Mouse (Mus musculus): Measurements from ENCODE around the gene Smim23. TPM values are rescaled to one million over a fixed set of nuclear protein-coding genes. Genes with fewer than 3 reads are reported as not detected.
A peak's percentile ranks its signal among the peaks of the same experiment; 100 is the strongest.

Smim23 gene
- polyA plus RNA-seq (2014; fragmentation: Nextera tagmentation; extraction: Ambion mirVana): not detected in 2 replicates

GRCm38 (mm10) chr11:32824505-32824904, at the start of gene Smim23:
Gene Smim23 (minus strand): TSS chr11:32824605.
- H3K9me3 ChIP-seq (ENCODE audit: control insufficient read depth, low read length): no peaks in the 10 kb centered on the region
- no peak within 1 kb of the TSS for H3K4me3 ChIP-seq (ENCODE audit: low read depth, low read length)
- H3K36me3 ChIP-seq (ENCODE audit: control insufficient read depth, insufficient read depth, low read length): no peaks in the 10 kb centered on the region
- ATAC-seq (replicated peaks; ENCODE audit: low FRiP score, low TSS enrichment, low read depth): no peak
- 89% methylated on average over 1 of the region's 1 CpGs for WGBS
- H3K4me2 ChIP-seq (ENCODE audit: low read length): no peak within 1 kb of the TSS
- H3K27ac ChIP-seq (ENCODE audit: low read depth): no peak within 1 kb of the TSS
- no peaks in the 10 kb centered on the region for H3K27me3 ChIP-seq (replicated peaks; ENCODE audit: control insufficient read depth, insufficient read depth, low read length)
- no peaks in the 10 kb centered on the region for H3K4me1 ChIP-seq (replicated peaks; ENCODE audit: control insufficient read depth, insufficient read depth, low read length)
- H3K9ac ChIP-seq (ENCODE audit: low read length): no peak within 1 kb of the TSS
- no peak for DNase-seq (ENCODE audit: low spot score)

- Histone ChIP-seq H3K4me2 (ENCODE audit: low read length) (no peak overlapping the region), H3K36me3 (ENCODE audit: control insufficient read depth, insufficient read depth, low read length) (no peaks in the 10 kb centered on the region), H3K27ac (ENCODE audit: low read depth) (no peak overlapping the region), H3K27me3 (replicated peaks; ENCODE audit: control insufficient read depth, insufficient read depth, low read length) (no peaks in the 10 kb centered on the region), H3K9me3 (ENCODE audit: control insufficient read depth, low read length) (peaks cover 3% of the 10 kb centered on the region; the same call in 1 of the 2 replicates), H3K4me3 (ENCODE audit: low read depth, low read length) (no peak overlapping the region), H3K4me1 (replicated peaks; ENCODE audit: control insufficient read depth, insufficient read depth, low read length) (0 out of 2 replicates have a peak, but pooled peaks cover 3% of the 10 kb centered on the region), H3K9ac (ENCODE audit: low read length) (no peak overlapping the region)
- DNase-seq (ENCODE audit: low spot score): no peak
- ATAC-seq (replicated peaks; ENCODE audit: low FRiP score, low TSS enrichment, low read depth): no peak
- 81% methylated on average over 10 of the region's 10 CpGs for WGBS
Observed at GRCm38 (mm10) chr11:32868619-32869383, 44.4 kb upstream of the Smim23 start.

- Histone ChIP-seq H3K9me3 (ENCODE audit: control insufficient read depth, low read length) (no peaks in the 10 kb centered on the region), H3K36me3 (ENCODE audit: control insufficient read depth, insufficient read depth, low read length) (no peaks in the 10 kb centered on the region), H3K9ac (ENCODE audit: low read length) (no peak overlapping the region), H3K27me3 (replicated peaks; ENCODE audit: control insufficient read depth, insufficient read depth, low read length) (no peaks in the 10 kb centered on the region), H3K4me3 (ENCODE audit: low read depth, low read length) (no peak overlapping the region), H3K27ac (ENCODE audit: low read depth) (no peak overlapping the region), H3K4me1 (replicated peaks; ENCODE audit: control insufficient read depth, insufficient read depth, low read length) (0 out of 2 replicates have a peak, but pooled peaks cover 3% of the 10 kb centered on the region), H3K4me2 (ENCODE audit: low read length) (no peak overlapping the region)
- WGBS: 73% methylated on average over 5 of the region's 5 CpGs
- ATAC-seq (replicated peaks; ENCODE audit: low FRiP score, low TSS enrichment, low read depth): no peak
- DNase-seq (ENCODE audit: low spot score): no peak
Observed at GRCm38 (mm10) chr11:32864615-32865014, 40.2 kb upstream of the Smim23 start.

- Histone ChIP-seq H3K4me2 (ENCODE audit: low read length) (peak overlapping the region; percentile 20), H3K27ac (ENCODE audit: low read depth) (peak overlapping the region; percentile 24), H3K9ac (ENCODE audit: low read length) (no peak overlapping the region), H3K4me3 (ENCODE audit: low read depth, low read length) (no peak overlapping the region), H3K27me3 (replicated peaks; ENCODE audit: control insufficient read depth, insufficient read depth, low read length) (no peaks in the 10 kb centered on the region), H3K9me3 (ENCODE audit: control insufficient read depth, low read length) (no peaks in the 10 kb centered on the region; the same call in 1 of the 2 replicates), H3K4me1 (replicated peaks; ENCODE audit: control insufficient read depth, insufficient read depth, low read length) (peaks cover 20% of the 10 kb centered on the region), H3K36me3 (ENCODE audit: control insufficient read depth, insufficient read depth, low read length) (no peaks in the 10 kb centered on the region)
- ATAC-seq (replicated peaks; ENCODE audit: low FRiP score, low TSS enrichment, low read depth): peak; percentile 84
- 5% methylated on average over 8 of the region's 8 CpGs for WGBS
- DNase-seq (ENCODE audit: low spot score): peak; percentile 72
Observed at GRCm38 (mm10) chr11:32857418-32857879, 33.0 kb upstream of the Smim23 start.

- 58% methylated on average over 20 of the region's 20 CpGs for WGBS
- Histone ChIP-seq H3K9me3 (ENCODE audit: control insufficient read depth, low read length) (no peaks in the 10 kb centered on the region), H3K4me3 (ENCODE audit: low read depth, low read length) (no peak overlapping the region), H3K36me3 (ENCODE audit: control insufficient read depth, insufficient read depth, low read length) (no peaks in the 10 kb centered on the region), H3K27ac (ENCODE audit: low read depth) (no peak overlapping the region), H3K4me2 (ENCODE audit: low read length) (no peak overlapping the region), H3K4me1 (replicated peaks; ENCODE audit: control insufficient read depth, insufficient read depth, low read length) (no peaks in the 10 kb centered on the region), H3K9ac (ENCODE audit: low read length) (no peak overlapping the region), H3K27me3 (replicated peaks; ENCODE audit: control insufficient read depth, insufficient read depth, low read length) (no peaks in the 10 kb centered on the region)
- ATAC-seq (replicated peaks; ENCODE audit: low FRiP score, low TSS enrichment, low read depth) (no peak), DNase-seq (ENCODE audit: low spot score) (no peak)
Observed at GRCm38 (mm10) chr11:32846682-32847222, 22.3 kb upstream of the Smim23 start.

GRCm38 (mm10) chr11:32841169-32841568, 16.8 kb upstream of the Smim23 start:
- Histone ChIP-seq H3K9me3 (ENCODE audit: control insufficient read depth, low read length) (no peaks in the 10 kb centered on the region), H3K4me1 (replicated peaks; ENCODE audit: control insufficient read depth, insufficient read depth, low read length) (no peaks in the 10 kb centered on the region), H3K36me3 (ENCODE audit: control insufficient read depth, insufficient read depth, low read length) (no peaks in the 10 kb centered on the region), H3K4me3 (ENCODE audit: low read depth, low read length) (no peak overlapping the region), H3K9ac (ENCODE audit: low read length) (no peak overlapping the region), H3K27me3 (replicated peaks; ENCODE audit: control insufficient read depth, insufficient read depth, low read length) (no peaks in the 10 kb centered on the region), H3K27ac (ENCODE audit: low read depth) (no peak overlapping the region), H3K4me2 (ENCODE audit: low read length) (no peak overlapping the region)
- ATAC-seq (replicated peaks; ENCODE audit: low FRiP score, low TSS enrichment, low read depth): no peak
- WGBS: 55% methylated on average over 5 of the region's 5 CpGs
- no peak for DNase-seq (ENCODE audit: low spot score)

- Histone ChIP-seq H3K4me2 (ENCODE audit: low read length) (no peak overlapping the region), H3K9ac (ENCODE audit: low read length) (no peak overlapping the region), H3K27me3 (replicated peaks; ENCODE audit: control insufficient read depth, insufficient read depth, low read length) (no peaks in the 10 kb centered on the region), H3K27ac (ENCODE audit: low read depth) (no peak overlapping the region), H3K9me3 (ENCODE audit: control insufficient read depth, low read length) (no peaks in the 10 kb centered on the region), H3K36me3 (ENCODE audit: control insufficient read depth, insufficient read depth, low read length) (no peaks in the 10 kb centered on the region), H3K4me1 (replicated peaks; ENCODE audit: control insufficient read depth, insufficient read depth, low read length) (no peaks in the 10 kb centered on the region), H3K4me3 (ENCODE audit: low read depth, low read length) (no peak overlapping the region)
- DNase-seq (ENCODE audit: low spot score): no peak
- 67% methylated on average over 9 of the region's 9 CpGs for WGBS
- no peak for ATAC-seq (replicated peaks; ENCODE audit: low FRiP score, low TSS enrichment, low read depth)
Observed at GRCm38 (mm10) chr11:32840256-32840655, 15.9 kb upstream of the Smim23 start.

- 31% methylated on average over 8 of the region's 8 CpGs for WGBS
- Histone ChIP-seq H3K9me3 (ENCODE audit: control insufficient read depth, low read length) (no peaks in the 10 kb centered on the region), H3K27me3 (replicated peaks; ENCODE audit: control insufficient read depth, insufficient read depth, low read length) (no peaks in the 10 kb centered on the region), H3K4me2 (ENCODE audit: low read length) (no peak overlapping the region), H3K9ac (ENCODE audit: low read length) (no peak overlapping the region), H3K4me1 (replicated peaks; ENCODE audit: control insufficient read depth, insufficient read depth, low read length) (peaks cover 8% of the 10 kb centered on the region; the same call in 1 of the 2 replicates), H3K4me3 (ENCODE audit: low read depth, low read length) (no peak overlapping the region), H3K36me3 (ENCODE audit: control insufficient read depth, insufficient read depth, low read length) (no peaks in the 10 kb centered on the region), H3K27ac (ENCODE audit: low read depth) (no peak overlapping the region)
- no peak for DNase-seq (ENCODE audit: low spot score)
- no peak for ATAC-seq (replicated peaks; ENCODE audit: low FRiP score, low TSS enrichment, low read depth)
Observed at GRCm38 (mm10) chr11:32835022-32835421, 10.6 kb upstream of the Smim23 start.
